Mouse (Mus musculus): ENCODE data around the gene Rfk. TPM values are rescaled to one million over a fixed set of nuclear protein-coding genes. Genes with fewer than 3 reads are reported as not detected.

Gene Rfk
- polyA plus RNA-seq, 1 experiment from 2014 or later, result 95.0 TPM

- Histone ChIP-seq H3K4me2 (no peak overlapping the region), H3K9ac (no peak overlapping the region), H3K9me3 (no peaks in the 10 kb centered on the region), H3K4me1 (no peaks in the 10 kb centered on the region), H3K36me3 (replicated peaks) (no peaks in the 10 kb centered on the region), H3K4me3 (replicated peaks) (no peak overlapping the region), H3K27ac (no peak overlapping the region), H3K27me3 (no peaks in the 10 kb centered on the region)
- ATAC-seq (ENCODE audit: low FRiP score), result no peak
- 90% methylated on average over 2 of the region's 2 CpGs for WGBS
Measured at GRCm38 (mm10) chr19:17427824-17428560, 34.1 kb downstream of the Rfk start.

GRCm38 (mm10) chr19:17428561-17428914, 34.7 kb downstream of the Rfk start:
- H3K4me2 ChIP-seq, result no peak overlapping the region
- H3K27me3 ChIP-seq, result no peaks in the 10 kb centered on the region
- WGBS, result 84% methylated on average over 2 of the region's 2 CpGs
- H3K4me1 ChIP-seq, result no peaks in the 10 kb centered on the region
- H3K27ac ChIP-seq, result no peak overlapping the region
- H3K4me3 ChIP-seq (replicated peaks), result no peak overlapping the region
- no peaks in the 10 kb centered on the region for H3K36me3 ChIP-seq (replicated peaks)
- no peak for ATAC-seq (ENCODE audit: low FRiP score)
- H3K9me3 ChIP-seq, result no peaks in the 10 kb centered on the region
- no peak overlapping the region for H3K9ac ChIP-seq

DNA sequence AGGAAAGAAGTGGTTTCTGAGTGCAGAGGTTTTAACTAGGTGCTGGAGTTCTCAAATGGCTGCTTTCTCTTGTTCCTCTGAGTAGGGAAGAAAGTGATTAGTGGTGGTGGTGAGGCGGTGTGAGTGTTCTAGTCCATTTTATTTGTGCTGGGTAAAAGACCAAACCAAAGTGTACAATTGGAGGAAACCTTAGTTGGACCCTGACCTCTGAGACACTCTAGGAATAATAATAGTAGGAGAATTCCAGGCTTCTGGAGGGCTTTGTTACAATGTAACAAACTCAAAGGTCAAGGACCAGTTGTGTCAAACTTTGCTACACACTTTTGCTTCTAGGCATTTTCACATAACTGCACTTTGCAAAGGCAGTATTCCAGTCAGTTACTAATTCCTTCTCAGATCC, 42.8 kb downstream of the Rfk start:
- Histone ChIP-seq H3K36me3 (replicated peaks) (no peaks in the 10 kb centered on the region), H3K4me2 (no peak overlapping the region), H3K27ac (no peak overlapping the region), H3K9ac (no peak overlapping the region), H3K9me3 (no peaks in the 10 kb centered on the region), H3K4me3 (replicated peaks) (no peak overlapping the region), H3K4me1 (no peaks in the 10 kb centered on the region), H3K27me3 (no peaks in the 10 kb centered on the region)
- no peak for ATAC-seq (ENCODE audit: low FRiP score)
- 93% methylated on average over 1 of the region's 1 CpGs for WGBS

DNA sequence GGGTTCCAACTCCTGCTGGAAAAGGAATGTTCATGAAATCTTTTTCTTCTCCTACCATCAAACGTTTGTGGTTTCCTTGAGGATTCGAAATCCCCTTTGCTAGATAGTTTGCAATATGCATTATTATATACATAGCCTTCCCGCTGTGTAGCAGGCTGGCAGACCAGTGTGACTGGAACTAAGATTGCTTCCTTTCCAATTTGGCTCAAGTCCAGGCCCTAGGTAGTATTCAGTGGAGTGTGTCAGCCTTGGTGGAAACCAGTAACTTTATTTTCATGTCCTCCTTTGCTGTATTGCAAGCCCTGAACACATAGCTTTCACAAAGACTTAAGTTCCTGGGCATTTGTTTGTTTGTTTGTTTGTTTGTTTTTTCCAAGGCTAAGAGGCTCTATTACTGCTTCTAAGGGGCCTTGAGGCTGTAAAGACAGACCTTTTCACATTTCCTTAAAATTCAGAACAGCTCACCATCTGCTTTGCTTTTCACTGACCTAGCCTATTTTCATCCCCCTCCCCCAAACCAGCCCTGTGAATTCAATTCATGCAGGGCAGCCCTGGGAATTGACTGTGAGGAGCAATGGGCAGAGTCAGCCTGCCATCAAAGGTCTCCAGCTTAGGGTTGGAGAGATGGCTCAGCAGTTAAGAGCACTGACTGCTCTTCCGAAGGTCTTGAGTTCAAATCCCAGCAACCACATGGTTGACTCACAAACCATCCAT, 45.8 kb downstream of the Rfk start:
- ATAC-seq (ENCODE audit: low FRiP score), result no peak
- Histone ChIP-seq H3K9me3 (no peaks in the 10 kb centered on the region), H3K27me3 (no peaks in the 10 kb centered on the region), H3K4me3 (replicated peaks) (no peak overlapping the region), H3K9ac (no peak overlapping the region), H3K4me1 (no peaks in the 10 kb centered on the region), H3K36me3 (replicated peaks) (no peaks in the 10 kb centered on the region), H3K4me2 (no peak overlapping the region), H3K27ac (no peak overlapping the region)
- WGBS, result 74% methylated on average over 4 of the region's 4 CpGs

- ATAC-seq (ENCODE audit: low FRiP score), result no peak
- no peaks in the 10 kb centered on the region for H3K9me3 ChIP-seq
- no peak overlapping the region for H3K4me3 ChIP-seq (replicated peaks)
- WGBS, result 92% methylated on average over 7 of the region's 7 CpGs
- H3K4me1 ChIP-seq, result no peaks in the 10 kb centered on the region
- H3K9ac ChIP-seq, result no peak overlapping the region
- no peaks in the 10 kb centered on the region for H3K36me3 ChIP-seq (replicated peaks)
- no peak overlapping the region for H3K4me2 ChIP-seq
- H3K27ac ChIP-seq, result no peak overlapping the region
- H3K27me3 ChIP-seq, result no peaks in the 10 kb centered on the region
Measured at GRCm38 (mm10) chr19:17443581-17443980, 49.7 kb downstream of the Rfk start.

Other genes starting within 250 kb of the Rfk start
- gene Gcnt1, start 21.2 kb upstream of the Rfk start, polyA plus RNA-seq (2016; fragmentation: Nextera tagmentation; extraction: Ambion mirVana), result 2.1 and 2.3 TPM in 2 replicates